9 mouse cellular contexts compared by ENCODE assay signal in genomic region chr8:4257350-4257749, GRCm38 (mm10). TPM values are rescaled to one million over a fixed set of nuclear protein-coding genes. Genes with fewer than 3 reads are reported as not detected.
A peak's percentile ranks its signal among the peaks of the same experiment; 100 is the strongest.
DNase-seq lines count a peak whose midpoint lies in the region; ATAC-seq and TF ChIP-seq lines count a peak whose summit lies in the region.
"Had no signal": no experiment of that assay in that cellular context is flagged by ENCODE, and none has a peak within 500 bp of the region (broad histone marks: within the 10 kb centered on the region; RNA-seq: fewer than 3 reads in every experiment).

No protein-coding gene starts in this region.

- H3K27me3 ChIP-seq in forebrain, embryonic 15.5 days = no peaks in the 10 kb centered on the region
- no peaks in the 10 kb centered on the region for H3K27me3 ChIP-seq in limb, embryonic 14.5 days (ENCODE audit: control insufficient read depth, insufficient read depth, low read length)
- no peaks in the 10 kb centered on the region for H3K27me3 ChIP-seq in stomach, embryonic 16.5 days (ENCODE audit: control insufficient read depth, insufficient read depth, low read length)
- no peaks in the 10 kb centered on the region for H3K27me3 ChIP-seq in cerebellum, adult 2 months (ENCODE audit: control insufficient read depth, insufficient read depth, low read length)

- WGBS in forebrain, embryonic 15.5 days = 55% methylated on average over 4 of the region's 4 CpGs
- 67% methylated on average over 4 of the region's 4 CpGs for WGBS in limb, embryonic 14.5 days
- WGBS in stomach, embryonic 16.5 days = 79% methylated on average over 4 of the region's 4 CpGs
- WGBS in cerebellum, adult 2 months = 66% methylated on average over 4 of the region's 4 CpGs

- no peak for TF ChIP-seq CTCF in left cerebral cortex, adult 2 months (IDR thresholded peaks at IDR 0.05)
- no peak for TF ChIP-seq CTCF in cerebellum, adult 2 months (IDR thresholded peaks at IDR 0.05; ENCODE audit: borderline replicate concordance, insufficient read depth, low read depth, low read length)

- peak overlapping the region; percentile 83 for H3K4me3 ChIP-seq in left cerebral cortex, adult 2 months
- peak overlapping the region; percentile 63 for H3K4me3 ChIP-seq in forebrain, embryonic 15.5 days
- H3K4me3 ChIP-seq in limb, embryonic 14.5 days (replicated peaks; ENCODE audit: low read length) = 0 out of 2 replicates have a peak overlapping the region, but pooled peaks have one; percentile 84
- no peak overlapping the region for H3K4me3 ChIP-seq in stomach, embryonic 16.5 days (replicated peaks; ENCODE audit: low read length)
- H3K4me3 ChIP-seq in cerebellum, adult 2 months (replicated peaks; ENCODE audit: insufficient read depth, low read depth, low read length) = no peak overlapping the region

- peak overlapping the region; percentile 92 for H3K9ac ChIP-seq in forebrain, embryonic 15.5 days (replicated peaks)
- H3K9ac ChIP-seq in limb, embryonic 14.5 days (ENCODE audit: low read depth, low read length, severe bottlenecking) = peak overlapping the region; percentile 78; the same call in 1 of the 2 replicates
- peak overlapping the region; percentile 80 for H3K9ac ChIP-seq in stomach, embryonic 16.5 days (ENCODE audit: low read length)

- ATAC-seq in forebrain, embryonic 15.5 days (replicated peaks) = no peak
- ATAC-seq in limb, embryonic 14.5 days (ENCODE audit: low FRiP score, low read depth) = no peak
- ATAC-seq in stomach, embryonic 16.5 days (ENCODE audit: insufficient read depth, low FRiP score) = no peak
- no peak for ATAC-seq in erythroblast, adult 5-6 weeks (replicated peaks; ENCODE audit: low FRiP score, poor library complexity, severe bottlenecking)

- no peaks in the 10 kb centered on the region for H3K9me3 ChIP-seq in forebrain, embryonic 15.5 days
- no peaks in the 10 kb centered on the region for H3K9me3 ChIP-seq in limb, embryonic 14.5 days (ENCODE audit: control insufficient read depth, low read length)
- no peaks in the 10 kb centered on the region for H3K9me3 ChIP-seq in stomach, embryonic 16.5 days (replicated peaks; ENCODE audit: control insufficient read depth, low read length)

- peaks cover 48% of the 10 kb centered on the region for H3K36me3 ChIP-seq in forebrain, embryonic 15.5 days
- H3K36me3 ChIP-seq in limb, embryonic 14.5 days (ENCODE audit: control insufficient read depth, insufficient read depth, low read length) = peaks cover 52% of the 10 kb centered on the region
- peaks cover 9% of the 10 kb centered on the region for H3K36me3 ChIP-seq in stomach, embryonic 16.5 days (ENCODE audit: control insufficient read depth, insufficient read depth, low read length)

- H3K4me1 ChIP-seq in forebrain, embryonic 15.5 days = peaks cover 54% of the 10 kb centered on the region
- H3K4me1 ChIP-seq in limb, embryonic 14.5 days (ENCODE audit: control insufficient read depth, insufficient read depth, low read length) = peaks cover 21% of the 10 kb centered on the region
- peaks cover 24% of the 10 kb centered on the region for H3K4me1 ChIP-seq in stomach, embryonic 16.5 days (ENCODE audit: control insufficient read depth, insufficient read depth, low read length)
- H3K4me1 ChIP-seq in cerebellum, adult 2 months (ENCODE audit: control insufficient read depth, insufficient read depth, low read length) = peaks cover 11% of the 10 kb centered on the region

- peak overlapping the region; percentile 95 for H3K27ac ChIP-seq in left cerebral cortex, adult 2 months
- H3K27ac ChIP-seq in forebrain, embryonic 15.5 days (replicated peaks) = peak overlapping the region; percentile 96
- no peak overlapping the region for H3K27ac ChIP-seq in limb, embryonic 14.5 days (replicated peaks; ENCODE audit: low read depth, low read length)
- peak overlapping the region; percentile 78 for H3K27ac ChIP-seq in stomach, embryonic 16.5 days (ENCODE audit: low read length)
- H3K27ac ChIP-seq in cerebellum, adult 2 months (ENCODE audit: insufficient read depth, low read length) = no peak overlapping the region

- TF ChIP-seq POLR2A in limb, embryonic 14.5 days (IDR thresholded peaks at IDR 0.05; ENCODE audit: borderline replicate concordance, extremely low read depth, insufficient read depth, insufficient read length) = no peak
- no peak for TF ChIP-seq POLR2A in cerebellum, adult 2 months (IDR thresholded peaks at IDR 0.05; ENCODE audit: borderline replicate concordance, insufficient read depth, low read length)

- intact Hi-C loops in left cerebral cortex, adult 2 months (cut with DNase I) = loop anchor here (5.0 kb wide), 2 partner anchors 90 to 115 kb away; partner anchors contain the start of gene Evi5l
- intact Hi-C loops in left cerebral cortex, postnatal 25 days (cut with DNase I) = loop anchor here (5.0 kb wide), 2 partner anchors 40 to 420 kb away; partner anchors contain the start of gene Prr36

- no peak for DNase-seq in left cerebral cortex, adult 2 months (ENCODE audit: extremely low spot score in 1 of 2, low spot score in 2 of 2)
- no peak for DNase-seq in left cerebral cortex, postnatal 25 days (ENCODE audit: low spot score in 2 of 2)
- no peak for DNase-seq in limb, embryonic 14.5 days (ENCODE audit: low spot score)
- DNase-seq in right cerebral cortex, postnatal 10 days (ENCODE audit: low spot score in 2 of 2) = no peak
- no peak for DNase-seq in cerebellum, adult 2 months

- H3K4me2 ChIP-seq in forebrain, embryonic 15.5 days (replicated peaks) = peak overlapping the region; percentile 65
- H3K4me2 ChIP-seq in limb, embryonic 14.5 days (replicated peaks; ENCODE audit: low read depth, low read length, severe bottlenecking) = no peak overlapping the region
- 0 out of 2 replicates have a peak overlapping the region, but pooled peaks have one; percentile 91 for H3K4me2 ChIP-seq in stomach, embryonic 16.5 days (ENCODE audit: low read depth, low read length)

RNA-seq across cellular contexts. Expression of gene Ctxn1, which starts 1.7 kb away (rescaled TPM):
- 100 to 1,000 TPM; 581 to 590 TPM for total RNA-seq in left cerebral cortex, adult 2 months (2021)
- 100 to 1,000 TPM; 607 to 649 TPM for total RNA-seq in left cerebral cortex, postnatal 25 days (2021)
- polyA plus RNA-seq in forebrain, embryonic 15.5 days (2015; fragmentation: Nextera tagmentation; extraction: Ambion mirVana) = 397 and 404 TPM in 2 replicates
- 102 and 151 TPM in 2 replicates for polyA plus RNA-seq in limb, embryonic 14.5 days (2012; rRNA removed)
- polyA plus RNA-seq in limb, embryonic 14.5 days (2014; fragmentation: Nextera tagmentation; extraction: Ambion mirVana) = 54.9 and 62.4 TPM in 2 replicates
- 65.9 and 67.9 TPM in 2 replicates for polyA plus RNA-seq in stomach, embryonic 16.5 days (2015; fragmentation: Nextera tagmentation; extraction: Ambion mirVana)
- total RNA-seq in erythroblast, adult 5-6 weeks (2015; ENCODE audit: low replicate concordance) = not detected in 2 replicates
- 0.34 TPM in 1 of 2 replicates, not detected in the other for total RNA-seq in erythroblast, adult 5-6 weeks (2017; ENCODE audit: low replicate concordance)
- 21.8 and 24.1 TPM in 2 replicates for polyA plus RNA-seq in cerebellum, adult 2 months (2012; rRNA removed)

RNA-seq across cellular contexts. Expression of gene Snapc2, which starts 4.5 kb away (rescaled TPM):
- 10 to 100 TPM; 28.8 to 31.4 TPM for total RNA-seq in left cerebral cortex, adult 2 months (2021)
- total RNA-seq in left cerebral cortex, postnatal 25 days (2021) = 10 to 100 TPM; 32.4 to 33.2 TPM
- 73.5 and 74.7 TPM in 2 replicates for polyA plus RNA-seq in forebrain, embryonic 15.5 days (2015; fragmentation: Nextera tagmentation; extraction: Ambion mirVana)
- polyA plus RNA-seq in limb, embryonic 14.5 days (2012; rRNA removed) = 52.6 and 61.4 TPM in 2 replicates
- 50.6 and 55.8 TPM in 2 replicates for polyA plus RNA-seq in limb, embryonic 14.5 days (2014; fragmentation: Nextera tagmentation; extraction: Ambion mirVana)
- 41.6 and 41.8 TPM in 2 replicates for polyA plus RNA-seq in stomach, embryonic 16.5 days (2015; fragmentation: Nextera tagmentation; extraction: Ambion mirVana)
- 6.3 and 13.8 TPM in 2 replicates for total RNA-seq in erythroblast, adult 5-6 weeks (2015; ENCODE audit: low replicate concordance)
- 0.68 and 0.84 TPM in 2 replicates for total RNA-seq in erythroblast, adult 5-6 weeks (2017; ENCODE audit: low replicate concordance)
- polyA plus RNA-seq in cerebellum, adult 2 months (2012; rRNA removed) = 43.8 and 47.0 TPM in 2 replicates

RNA-seq across cellular contexts. Expression of gene Tgfbr3l, which starts 9.3 kb away (rescaled TPM):
- 10 to 100 TPM in 1 of 2 experiments, 1 to 10 TPM in 1; 8.2 to 10.5 TPM for total RNA-seq in left cerebral cortex, adult 2 months (2021)
- total RNA-seq in left cerebral cortex, postnatal 25 days (2021) = 1 to 10 TPM; 6.4 to 7.8 TPM
- polyA plus RNA-seq in forebrain, embryonic 15.5 days (2015; fragmentation: Nextera tagmentation; extraction: Ambion mirVana) = 3.1 and 3.4 TPM in 2 replicates
- polyA plus RNA-seq in limb, embryonic 14.5 days (2012; rRNA removed) = 63.0 and 98.7 TPM in 2 replicates
- polyA plus RNA-seq in limb, embryonic 14.5 days (2014; fragmentation: Nextera tagmentation; extraction: Ambion mirVana) = 4.6 and 5.3 TPM in 2 replicates
- 3.0 and 4.9 TPM in 2 replicates for polyA plus RNA-seq in stomach, embryonic 16.5 days (2015; fragmentation: Nextera tagmentation; extraction: Ambion mirVana)
- total RNA-seq in erythroblast, adult 5-6 weeks (2015; ENCODE audit: low replicate concordance) = 6.1 TPM in 1 of 2 replicates, not detected in the other
- 0.43 TPM in 1 of 2 replicates, not detected in the other for total RNA-seq in erythroblast, adult 5-6 weeks (2017; ENCODE audit: low replicate concordance)
- 32.6 and 39.8 TPM in 2 replicates for polyA plus RNA-seq in cerebellum, adult 2 months (2012; rRNA removed)

RNA-seq across cellular contexts. Expression of gene Timm44, which starts 18.4 kb away (rescaled TPM):
- 10 to 100 TPM; 66.1 to 72.6 TPM for total RNA-seq in left cerebral cortex, adult 2 months (2021)
- 10 to 100 TPM; 60.4 to 66.8 TPM for total RNA-seq in left cerebral cortex, postnatal 25 days (2021)
- 42.6 and 43.3 TPM in 2 replicates for polyA plus RNA-seq in forebrain, embryonic 15.5 days (2015; fragmentation: Nextera tagmentation; extraction: Ambion mirVana)
- polyA plus RNA-seq in limb, embryonic 14.5 days (2012; rRNA removed) = 100 and 103 TPM in 2 replicates
- 69.1 and 75.8 TPM in 2 replicates for polyA plus RNA-seq in limb, embryonic 14.5 days (2014; fragmentation: Nextera tagmentation; extraction: Ambion mirVana)
- polyA plus RNA-seq in stomach, embryonic 16.5 days (2015; fragmentation: Nextera tagmentation; extraction: Ambion mirVana) = 64.9 and 67.2 TPM in 2 replicates
- total RNA-seq in erythroblast, adult 5-6 weeks (2015; ENCODE audit: low replicate concordance) = 11.7 and 24.2 TPM in 2 replicates
- total RNA-seq in erythroblast, adult 5-6 weeks (2017; ENCODE audit: low replicate concordance) = 19.4 and 31.6 TPM in 2 replicates
- 91.5 and 98.4 TPM in 2 replicates for polyA plus RNA-seq in cerebellum, adult 2 months (2012; rRNA removed)

RNA-seq across cellular contexts. Expression of gene Gm49320, which starts 18.7 kb away (rescaled TPM):
- 1 to 10 TPM in 1 of 2 experiments, not detected in 1; 1.8 TPM for total RNA-seq in left cerebral cortex, adult 2 months (2021)
- total RNA-seq in left cerebral cortex, postnatal 25 days (2021) = under 1 TPM; 0.23 to 0.57 TPM
- polyA plus RNA-seq in forebrain, embryonic 15.5 days (2015; fragmentation: Nextera tagmentation; extraction: Ambion mirVana) = 0.89 and 1.3 TPM in 2 replicates
- 8.5 and 10.2 TPM in 2 replicates for polyA plus RNA-seq in limb, embryonic 14.5 days (2012; rRNA removed)
- 1.2 and 1.3 TPM in 2 replicates for polyA plus RNA-seq in limb, embryonic 14.5 days (2014; fragmentation: Nextera tagmentation; extraction: Ambion mirVana)
- 0.79 TPM in 2 replicates for polyA plus RNA-seq in stomach, embryonic 16.5 days (2015; fragmentation: Nextera tagmentation; extraction: Ambion mirVana)
- total RNA-seq in erythroblast, adult 5-6 weeks (2015; ENCODE audit: low replicate concordance) = 0.84 TPM in 1 of 2 replicates, not detected in the other
- total RNA-seq in erythroblast, adult 5-6 weeks (2017; ENCODE audit: low replicate concordance) = not detected in 2 replicates
- polyA plus RNA-seq in cerebellum, adult 2 months (2012; rRNA removed) = 8.6 and 9.4 TPM in 2 replicates
- total RNA-seq: gastrocnemius, adult 8-10 months had no signal

Comparison
In these comparisons a context has a peak if more than half of its experiments do, and no peak if none do; other contexts are left out.
1. H3K27ac ChIP-seq: peak in left cerebral cortex, adult 2 months (single experiment), forebrain, embryonic 15.5 days (single experiment) and stomach, embryonic 16.5 days (single experiment); none in limb, embryonic 14.5 days (single experiment) and cerebellum, adult 2 months (single experiment).
2. H3K4me3 ChIP-seq: peak in left cerebral cortex, adult 2 months (single experiment), forebrain, embryonic 15.5 days (single experiment) and limb, embryonic 14.5 days (single experiment); none in stomach, embryonic 16.5 days (single experiment) and cerebellum, adult 2 months (single experiment).
3. Peak in every context shown above with its lines, with median percentiles within 50 percentile points of each other: H3K9ac ChIP-seq.